Mouse (Mus musculus): ENCODE results near the gene Glcci1.
"Not testable (repeated sequence)": the region's sequence is repeated elsewhere in the genome, so short reads cannot be mapped to it uniquely, and the experiment has no call there.

The Glcci1 gene

GRCm38 (mm10) chr6:8495827-8496222, 13.6 kb upstream of the Glcci1 start:
- DNase-seq = no peak

- no peak for DNase-seq
Observed at GRCm38 (mm10) chr6:8497234-8497867, 12.0 kb upstream of the Glcci1 start.

GRCm38 (mm10) chr6:8497868-8498257, 11.5 kb upstream of the Glcci1 start:
- no peak for DNase-seq

- no peak for DNase-seq
Observed at GRCm38 (mm10) chr6:8498961-8499360, 10.4 kb upstream of the Glcci1 start.

- no peak for DNase-seq
Observed at GRCm38 (mm10) chr6:8503953-8504352, 5.4 kb upstream of the Glcci1 start.

GRCm38 (mm10) chr6:8504521-8505228, 4.7 kb upstream of the Glcci1 start:
- DNase-seq = peak; percentile 32 to 44

- DNase-seq = no peak
Observed at GRCm38 (mm10) chr6:8506631-8507030, 2.8 kb upstream of the Glcci1 start.

- peak; percentile 99 to 100 for DNase-seq
Observed at GRCm38 (mm10) chr6:8508883-8509536, 390 bp upstream of the Glcci1 start.

- peak in 1 of 2 experiments; percentile 51 for DNase-seq
Observed at GRCm38 (mm10) chr6:8509961-8510863, 812 bp downstream of the Glcci1 start.

- DNase-seq = no peak
Observed at GRCm38 (mm10) chr6:8510864-8511428, 1.5 kb downstream of the Glcci1 start.

- DNase-seq = no peak
Observed at GRCm38 (mm10) chr6:8511447-8511846, 2.0 kb downstream of the Glcci1 start.

GRCm38 (mm10) chr6:8512416-8512815, 3.0 kb downstream of the Glcci1 start:
- no peak for DNase-seq

GRCm38 (mm10) chr6:8519687-8520086, 10.3 kb downstream of the Glcci1 start:
- peak in 1 of 2 experiments; percentile 26 for DNase-seq

- no peak for DNase-seq
Observed at GRCm38 (mm10) chr6:8521231-8521630, 11.8 kb downstream of the Glcci1 start.

GRCm38 (mm10) chr6:8524717-8525116, 15.3 kb downstream of the Glcci1 start:
- no peak for DNase-seq

GRCm38 (mm10) chr6:8531104-8531894, 21.9 kb downstream of the Glcci1 start:
- DNase-seq = no peak

- DNase-seq = no peak
Observed at GRCm38 (mm10) chr6:8536944-8537343, 27.5 kb downstream of the Glcci1 start.

- DNase-seq = not testable (repeated sequence)
Observed at GRCm38 (mm10) chr6:8541531-8541930, 32.1 kb downstream of the Glcci1 start.

GRCm38 (mm10) chr6:8544822-8545221, 35.4 kb downstream of the Glcci1 start:
- DNase-seq = no peak

GRCm38 (mm10) chr6:8545780-8546179, 36.4 kb downstream of the Glcci1 start:
- no peak for DNase-seq

- DNase-seq = no peak
Observed at GRCm38 (mm10) chr6:8551155-8551554, 41.8 kb downstream of the Glcci1 start.
